Mouse (Mus musculus): ENCODE measurements around the gene Lingo3. TPM values are rescaled to one million over a fixed set of nuclear protein-coding genes. Genes with fewer than 3 reads are reported as not detected.

Gene Lingo3
- polyA plus RNA-seq, 2 experiments = 0.56 to 0.88 TPM

- peak; percentile 91 for ATAC-seq (ENCODE audit: low FRiP score, low read depth)
These were observed 45.5 kb downstream of the Lingo3 start, which contains the start of the genes Sf3a2 and Plekhj1 for GRCm38 (mm10) chr10:80798150-80799006. Gene Sf3a2 (plus strand): TSS chr10:80798198. Gene Plekhj1 (minus strand): TSS chr10:80798626.

GRCm38 (mm10) chr10:80797186-80798149 is 46.4 kb downstream of the Lingo3 start:
- peaks cover 8% of the 10 kb centered on the region for H3K4me1 ChIP-seq (ENCODE audit: control insufficient read depth, insufficient read depth, low read length)
- peaks cover 68% of the 10 kb centered on the region for H3K36me3 ChIP-seq (ENCODE audit: control insufficient read depth, insufficient read depth, low read length)
- ATAC-seq (ENCODE audit: low FRiP score, low read depth) = peak; percentile 54
- no peak for TF ChIP-seq POLR2A (IDR thresholded peaks at IDR 0.05; ENCODE audit: borderline replicate concordance, extremely low read depth, insufficient read depth, insufficient read length)
- peak overlapping the region; percentile 94 for H3K4me3 ChIP-seq (replicated peaks; ENCODE audit: low read length)
- H3K9ac ChIP-seq (ENCODE audit: low read depth, low read length, severe bottlenecking) = peak overlapping the region; percentile 97
- DNase-seq (ENCODE audit: low spot score) = peak; percentile 55
- no peaks in the 10 kb centered on the region for H3K9me3 ChIP-seq (ENCODE audit: control insufficient read depth, low read length)
- no peaks in the 10 kb centered on the region for H3K27me3 ChIP-seq (ENCODE audit: control insufficient read depth, insufficient read depth, low read length)
- WGBS = 3% methylated on average over 59 of the region's 59 CpGs
- H3K27ac ChIP-seq (replicated peaks; ENCODE audit: low read depth, low read length) = peak overlapping the region; percentile 95
- H3K4me2 ChIP-seq (replicated peaks; ENCODE audit: low read depth, low read length, severe bottlenecking) = peak overlapping the region; percentile 77

More at GRCm38 (mm10) chr10:80798150-80799006, 45.5 kb downstream of the Lingo3 start, which contains the start of the genes Sf3a2 and Plekhj1:
- Histone ChIP-seq H3K27ac (replicated peaks; ENCODE audit: low read depth, low read length) (peak within 1 kb of the TSS; percentile 95), H3K27me3 (ENCODE audit: control insufficient read depth, insufficient read depth, low read length) (no peaks in the 10 kb centered on the region), H3K9ac (ENCODE audit: low read depth, low read length, severe bottlenecking) (peak within 1 kb of the TSS; percentile 97), H3K36me3 (ENCODE audit: control insufficient read depth, insufficient read depth, low read length) (peaks cover 69% of the 10 kb centered on the region), H3K4me2 (replicated peaks; ENCODE audit: low read depth, low read length, severe bottlenecking) (peak within 1 kb of the TSS; percentile 77), H3K4me1 (ENCODE audit: control insufficient read depth, insufficient read depth, low read length) (peaks cover 8% of the 10 kb centered on the region), H3K4me3 (replicated peaks; ENCODE audit: low read length) (peak within 1 kb of the TSS; percentile 94), H3K9me3 (ENCODE audit: control insufficient read depth, low read length) (no peaks in the 10 kb centered on the region)
- WGBS = 1% methylated on average over 86 of the region's 104 CpGs
- TF ChIP-seq POLR2A (IDR thresholded peaks at IDR 0.05; ENCODE audit: borderline replicate concordance, extremely low read depth, insufficient read depth, insufficient read length) = peak; percentile 94; the same call in 1 of the 2 replicates
- DNase-seq (ENCODE audit: low spot score) = peak; percentile 97

- Histone ChIP-seq H3K9ac (ENCODE audit: low read depth, low read length, severe bottlenecking) (peak overlapping the region; percentile 97), H3K4me2 (replicated peaks; ENCODE audit: low read depth, low read length, severe bottlenecking) (peak overlapping the region; percentile 77), H3K36me3 (ENCODE audit: control insufficient read depth, insufficient read depth, low read length) (peaks cover 68% of the 10 kb centered on the region), H3K4me1 (ENCODE audit: control insufficient read depth, insufficient read depth, low read length) (peaks cover 8% of the 10 kb centered on the region), H3K27ac (replicated peaks; ENCODE audit: low read depth, low read length) (no peak overlapping the region), H3K4me3 (replicated peaks; ENCODE audit: low read length) (peak overlapping the region; percentile 94), H3K27me3 (ENCODE audit: control insufficient read depth, insufficient read depth, low read length) (no peaks in the 10 kb centered on the region), H3K9me3 (ENCODE audit: control insufficient read depth, low read length) (no peaks in the 10 kb centered on the region)
- DNase-seq (ENCODE audit: low spot score) = no peak
- no peak for TF ChIP-seq POLR2A (IDR thresholded peaks at IDR 0.05; ENCODE audit: borderline replicate concordance, extremely low read depth, insufficient read depth, insufficient read length)
- WGBS = 86% methylated on average over 9 of the region's 9 CpGs
- no peak for ATAC-seq (ENCODE audit: low FRiP score, low read depth)
These were observed 47.5 kb downstream of the Lingo3 start for GRCm38 (mm10) chr10:80796307-80796848.

GRCm38 (mm10) chr10:80794750-80795149 is 49.1 kb downstream of the Lingo3 start:
- no peak overlapping the region for H3K4me2 ChIP-seq (replicated peaks; ENCODE audit: low read depth, low read length, severe bottlenecking)
- peaks cover 8% of the 10 kb centered on the region for H3K4me1 ChIP-seq (ENCODE audit: control insufficient read depth, insufficient read depth, low read length)
- no peak overlapping the region for H3K4me3 ChIP-seq (replicated peaks; ENCODE audit: low read length)
- H3K9me3 ChIP-seq (ENCODE audit: control insufficient read depth, low read length) = no peaks in the 10 kb centered on the region
- TF ChIP-seq POLR2A (IDR thresholded peaks at IDR 0.05; ENCODE audit: borderline replicate concordance, extremely low read depth, insufficient read depth, insufficient read length) = no peak
- H3K36me3 ChIP-seq (ENCODE audit: control insufficient read depth, insufficient read depth, low read length) = peaks cover 72% of the 10 kb centered on the region
- H3K9ac ChIP-seq (ENCODE audit: low read depth, low read length, severe bottlenecking) = no peak overlapping the region
- H3K27ac ChIP-seq (replicated peaks; ENCODE audit: low read depth, low read length) = no peak overlapping the region
- H3K27me3 ChIP-seq (ENCODE audit: control insufficient read depth, insufficient read depth, low read length) = no peaks in the 10 kb centered on the region
- 91% methylated on average over 8 of the region's 8 CpGs for WGBS
- ATAC-seq (ENCODE audit: low FRiP score, low read depth) (no peak), DNase-seq (ENCODE audit: low spot score) (no peak)

All from limb, embryonic 14.5 days (tissue).